Mouse (Mus musculus) ovary, adult 18-20 months (tissue): Measurements from ENCODE around the gene Creb3l2.

Experiments used
- DNase-seq: peaks from one replicate; pipeline ENCODE4 v3.0.0; 2022; ENCODE audit warnings: low spot score, mixed read lengths

Creb3l2 gene

DNA sequence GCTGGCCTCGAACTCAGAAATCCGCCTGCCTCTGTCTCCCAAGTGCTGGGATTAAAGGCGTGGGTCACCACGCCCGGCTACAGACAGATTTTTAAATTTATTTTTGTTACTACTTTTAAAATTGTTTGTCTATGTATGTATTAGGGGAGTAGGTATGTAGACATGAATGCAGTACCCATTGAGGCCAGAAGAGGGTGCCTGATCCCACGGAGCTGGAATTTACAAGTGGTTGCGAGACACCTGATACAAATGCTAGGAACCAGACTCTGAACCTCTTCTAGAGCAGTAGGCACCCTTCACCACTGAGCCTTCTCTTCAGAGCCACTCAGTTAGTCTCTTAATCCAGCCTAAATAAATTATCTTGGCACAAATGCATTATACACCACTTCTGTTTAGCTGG, 70.6 kb downstream of the Creb3l2 start:
- no peak for DNase-seq

DNA sequence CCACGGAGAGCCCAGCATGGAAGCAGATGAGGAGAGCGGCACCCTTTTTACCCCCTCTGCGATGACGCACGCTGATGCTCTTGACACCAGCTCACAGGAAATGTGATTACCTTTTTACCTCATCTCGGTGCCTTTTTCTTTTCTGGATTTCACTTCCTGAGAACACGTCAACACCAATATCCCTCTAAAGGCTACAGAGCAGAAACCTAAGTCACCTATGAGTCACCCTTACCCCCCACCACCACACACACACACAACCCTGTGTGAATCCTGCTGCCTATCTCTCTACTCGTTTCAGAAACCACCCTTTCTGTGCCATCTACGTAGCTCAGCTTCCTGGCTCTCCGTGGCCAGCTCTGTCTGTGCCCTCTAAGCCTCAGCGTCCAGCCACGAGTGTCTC, 71.4 kb downstream of the Creb3l2 start:
- no peak for DNase-seq

DNA sequence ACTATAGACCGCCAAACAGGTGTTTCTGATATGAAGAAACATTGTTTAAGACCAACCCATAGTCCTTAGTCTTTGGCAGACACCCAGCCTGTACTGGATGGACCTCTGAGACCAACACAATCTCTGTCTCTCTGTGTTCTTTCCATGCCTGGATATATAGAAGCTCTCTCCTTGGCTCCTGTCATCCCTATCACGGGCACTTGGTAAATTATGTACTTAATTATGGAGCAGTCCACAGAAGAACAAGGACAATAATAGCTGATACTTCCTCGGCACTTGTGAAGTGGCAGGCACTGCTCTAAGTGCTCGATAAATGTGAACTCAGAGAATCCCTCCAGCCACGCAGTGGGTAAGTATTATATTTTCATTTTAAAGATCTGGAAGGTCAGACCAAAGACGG, 72.2 kb downstream of the Creb3l2 start:
- DNase-seq = no peak

DNA sequence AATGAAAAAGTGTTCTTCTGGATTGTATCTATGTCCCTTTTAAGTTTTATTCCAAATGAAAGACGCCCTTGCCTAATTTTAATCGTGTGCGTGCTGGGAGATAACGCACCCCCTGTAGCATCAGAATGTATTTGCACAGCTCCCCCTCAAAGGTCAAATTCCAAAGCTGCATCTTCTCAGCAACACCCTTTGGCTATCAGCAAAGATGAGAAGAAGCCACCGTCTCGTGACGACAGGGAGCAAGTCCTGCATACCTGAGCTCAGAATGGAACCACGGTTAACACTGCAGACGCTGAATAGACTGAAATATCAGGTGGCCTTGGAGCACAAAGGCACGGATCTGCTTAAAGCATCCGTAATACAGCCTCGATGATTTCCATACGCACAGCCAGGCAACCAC, 73.7 kb downstream of the Creb3l2 start:
- DNase-seq = no peak

DNA sequence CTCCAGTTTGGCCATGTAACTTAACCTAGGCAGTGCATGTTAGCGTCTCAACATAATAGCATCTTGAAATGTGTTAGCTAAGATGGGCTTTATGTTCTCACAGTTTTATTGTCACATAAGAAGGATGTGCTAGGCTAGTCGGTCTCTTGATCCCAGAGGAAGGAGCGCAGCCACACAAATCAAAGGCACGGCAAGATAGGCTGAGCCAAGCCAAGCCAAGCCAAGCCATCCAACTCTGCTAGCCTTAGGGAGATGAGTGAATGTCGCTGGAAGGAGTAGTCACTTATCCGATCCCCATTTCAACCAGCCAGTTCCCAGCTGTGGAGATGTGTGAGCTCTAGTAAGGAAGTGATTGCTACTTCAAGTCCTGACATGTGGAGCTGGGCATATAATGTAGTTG, 75.0 kb downstream of the Creb3l2 start:
- no peak for DNase-seq

DNA sequence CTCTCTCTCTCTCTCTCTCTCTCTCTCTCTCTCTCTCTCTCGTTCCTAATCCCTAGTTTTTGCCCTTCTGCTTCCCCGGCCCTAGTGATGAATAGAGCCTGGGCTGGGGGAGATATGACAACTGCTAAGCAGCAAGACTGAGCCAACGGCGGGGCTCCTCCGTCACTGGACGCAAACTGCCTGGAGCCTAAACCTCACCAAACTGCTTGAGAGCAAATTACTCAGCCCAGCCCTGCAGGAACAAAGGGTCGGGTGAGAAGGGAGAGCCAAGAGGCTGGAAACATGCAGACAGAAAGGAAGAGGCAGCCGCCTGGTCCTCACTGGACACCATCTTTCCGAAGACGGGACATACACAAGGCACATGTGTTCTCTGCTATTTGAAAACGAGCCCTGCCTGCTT, 76.8 kb downstream of the Creb3l2 start:
- DNase-seq = no peak

DNA sequence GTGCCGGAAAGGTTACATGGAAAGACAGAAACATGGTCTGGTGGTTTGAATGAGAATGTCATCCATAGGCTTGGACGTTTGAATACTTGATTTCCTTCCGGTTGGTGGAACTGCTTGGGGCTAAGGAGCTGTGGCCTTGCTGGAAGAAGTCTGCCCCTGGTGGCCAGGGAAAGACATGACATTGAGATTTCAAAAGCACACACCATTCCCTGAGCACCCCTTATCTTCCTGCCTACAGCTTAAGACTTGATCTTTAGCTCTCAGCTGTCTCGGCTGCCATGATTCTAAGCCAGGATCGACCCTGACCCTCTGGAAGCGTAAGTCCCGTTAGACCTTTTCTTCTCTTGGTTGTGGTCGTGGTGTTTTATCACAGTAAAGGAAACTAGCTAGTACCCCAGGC, 77.6 kb downstream of the Creb3l2 start:
- no peak for DNase-seq

DNA sequence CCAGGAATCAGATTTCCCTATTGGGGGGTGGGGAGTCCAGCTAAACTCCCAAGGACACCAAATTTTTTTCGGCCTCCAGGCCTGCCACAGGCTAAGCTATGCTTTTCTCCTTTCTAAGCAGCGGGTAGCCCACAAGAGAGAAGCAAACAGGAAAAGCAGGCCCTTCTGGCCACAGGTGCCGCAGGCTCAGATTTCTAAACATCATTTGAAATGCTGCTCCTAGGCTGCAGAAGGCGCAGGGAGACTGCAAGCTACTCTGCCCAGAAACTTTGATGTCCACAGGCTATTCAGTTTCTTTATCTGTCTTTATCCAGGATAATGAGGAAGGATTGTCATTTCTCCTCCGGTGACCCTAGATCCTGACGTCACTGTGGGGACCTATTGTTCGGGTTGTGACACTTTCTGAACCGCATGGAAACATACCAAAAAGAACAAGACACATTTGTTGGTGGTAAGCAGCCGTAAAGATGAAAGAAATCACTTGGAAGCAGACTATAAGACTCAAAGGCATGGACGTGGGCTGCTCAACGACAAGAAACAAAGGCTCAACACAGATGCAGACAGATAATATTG, 81.0 kb downstream of the Creb3l2 start:
- no peak for DNase-seq

DNA sequence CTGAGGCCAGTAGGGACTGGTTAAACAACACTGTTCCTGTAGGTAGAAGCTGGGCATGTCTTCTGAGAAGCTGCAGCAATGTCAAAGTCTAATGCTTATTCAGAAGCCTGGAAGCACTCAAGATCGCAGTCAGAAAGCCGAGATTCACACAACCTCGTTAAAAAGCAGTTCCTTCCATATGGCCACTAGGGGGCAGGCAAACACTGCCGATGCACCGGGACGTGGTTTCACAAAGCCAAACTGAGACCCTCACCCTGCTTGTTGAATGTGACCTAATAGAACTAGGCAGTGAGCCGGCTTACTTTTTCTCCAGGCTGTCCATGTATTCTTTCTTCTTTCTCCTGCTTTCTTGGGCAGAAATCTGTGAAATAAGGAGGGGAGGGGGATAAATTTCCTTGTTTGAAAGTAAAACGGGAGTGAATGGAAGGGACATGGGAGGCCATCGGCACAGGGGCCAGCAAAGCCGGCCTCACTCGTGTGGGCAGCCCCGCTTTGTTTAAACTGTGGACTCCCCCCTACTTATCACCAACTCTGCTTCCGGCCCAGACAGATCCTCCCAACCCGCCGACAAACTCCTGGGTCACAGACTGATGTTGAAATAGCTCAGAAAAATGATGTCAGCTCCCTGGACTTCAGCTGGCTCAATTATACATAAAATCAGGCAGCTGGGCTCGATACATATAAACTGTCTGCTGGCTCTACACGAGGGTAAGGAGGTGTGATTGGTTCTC, 87.3 kb downstream of the Creb3l2 start:
- DNase-seq = peak; percentile 29

DNA sequence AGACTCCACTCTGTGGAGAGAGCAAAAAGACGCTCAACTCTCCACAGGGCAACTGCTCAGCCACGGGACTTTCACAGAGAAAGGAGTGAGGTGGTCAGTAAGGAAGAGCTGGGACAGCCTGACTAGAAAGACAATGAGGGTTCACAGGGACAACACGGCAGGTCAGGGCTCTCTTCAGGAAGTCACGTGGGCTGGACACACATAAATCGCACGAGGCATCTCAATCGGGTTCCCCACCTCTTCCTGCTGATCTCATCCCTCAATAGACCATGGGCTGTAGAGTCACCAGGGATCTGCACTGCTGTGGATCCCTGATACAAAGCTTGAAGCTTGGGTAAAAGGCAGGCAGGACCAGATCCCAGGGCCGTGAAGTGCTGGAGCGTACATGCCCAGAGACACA, 88.3 kb downstream of the Creb3l2 start:
- DNase-seq = no peak

DNA sequence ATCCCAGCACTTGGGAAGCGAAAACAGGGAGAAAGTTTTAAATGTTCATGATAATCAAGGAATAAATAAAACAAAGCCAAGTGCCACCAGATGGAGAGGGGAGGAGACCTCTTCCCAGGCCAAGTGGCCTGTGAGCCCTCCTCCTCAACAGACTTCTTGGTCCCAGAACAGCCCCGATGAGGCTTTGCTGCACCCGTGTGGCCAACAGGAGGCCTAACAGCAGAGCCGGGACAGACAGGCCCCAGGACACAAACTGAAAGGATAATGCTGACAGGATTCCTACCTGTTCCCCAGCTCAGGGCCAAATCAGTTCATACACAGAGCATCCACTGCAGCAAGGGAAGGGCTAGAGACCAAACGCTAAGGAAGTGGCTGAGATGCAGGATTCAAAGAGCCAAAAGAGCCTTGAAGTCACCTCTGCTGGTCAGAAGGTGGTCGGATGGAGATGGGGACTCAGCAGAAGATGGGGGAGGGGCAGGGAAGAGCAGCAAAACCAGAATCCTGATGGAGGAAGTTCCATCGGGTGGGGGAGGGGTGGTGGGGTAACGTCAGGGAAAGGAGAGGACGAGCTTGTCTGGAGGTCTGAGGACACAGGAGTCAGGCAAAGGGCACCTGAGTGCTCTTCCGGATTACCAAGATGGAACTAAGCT, 90.1 kb downstream of the Creb3l2 start:
- DNase-seq = no peak

DNA sequence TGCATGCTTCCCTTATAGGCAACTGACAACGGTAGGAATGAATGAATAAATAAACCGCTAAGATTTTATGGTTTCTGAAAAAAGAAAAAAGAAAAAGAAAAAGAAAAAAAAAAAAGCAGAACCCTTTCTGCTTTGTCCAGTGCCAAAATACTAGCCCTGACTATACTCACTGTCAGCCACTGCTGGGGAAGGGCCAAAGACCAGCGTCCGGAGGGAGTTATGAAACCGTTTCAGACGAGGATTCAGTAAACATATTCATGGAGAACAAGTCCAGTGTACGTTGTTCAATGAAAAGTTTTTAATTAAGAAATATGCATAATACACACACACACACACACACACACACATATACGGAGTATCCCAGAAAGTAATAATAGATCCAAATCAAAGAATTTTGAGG, 91.6 kb downstream of the Creb3l2 start:
- DNase-seq = no peak

DNA sequence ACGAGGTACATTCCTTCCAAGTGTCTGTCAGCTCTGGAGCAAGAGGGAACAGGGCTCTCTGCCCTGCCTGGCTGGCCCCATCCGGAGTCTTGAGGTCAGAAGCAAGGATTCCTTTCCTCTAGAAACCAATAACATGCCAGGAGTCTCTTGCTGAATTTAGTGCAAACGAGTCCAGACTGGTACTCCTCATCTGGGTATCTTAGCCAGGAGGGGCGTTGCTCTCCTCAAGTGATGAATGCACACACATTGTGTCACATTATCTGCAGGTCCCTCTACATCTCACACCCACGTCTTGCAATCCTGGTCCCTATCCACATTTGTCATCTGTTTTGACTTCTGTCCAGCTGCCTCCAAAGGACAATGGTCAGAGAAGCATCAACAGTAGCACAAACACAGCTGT, 94.3 kb downstream of the Creb3l2 start:
- DNase-seq = no peak

DNA sequence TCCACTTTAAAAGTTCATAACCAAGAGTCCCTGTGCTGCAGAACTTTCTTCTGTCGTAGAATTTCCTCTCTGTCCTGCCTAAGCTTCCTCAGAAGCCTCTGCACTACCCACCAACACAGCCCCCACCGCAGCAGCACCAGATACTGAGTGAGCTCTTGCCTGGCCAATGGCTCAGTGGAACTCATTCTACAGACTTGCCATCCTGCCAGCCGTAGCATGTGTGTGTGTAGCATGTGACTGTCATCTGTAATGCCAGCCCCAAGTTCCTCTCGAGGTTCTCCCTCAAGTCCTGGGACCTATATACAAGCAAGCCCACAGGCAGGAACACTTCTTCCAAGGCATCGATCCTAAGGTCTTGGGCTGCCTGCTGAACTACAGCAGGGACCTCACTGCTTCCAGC, 103.9 kb downstream of the Creb3l2 start:
- no peak for DNase-seq

DNA sequence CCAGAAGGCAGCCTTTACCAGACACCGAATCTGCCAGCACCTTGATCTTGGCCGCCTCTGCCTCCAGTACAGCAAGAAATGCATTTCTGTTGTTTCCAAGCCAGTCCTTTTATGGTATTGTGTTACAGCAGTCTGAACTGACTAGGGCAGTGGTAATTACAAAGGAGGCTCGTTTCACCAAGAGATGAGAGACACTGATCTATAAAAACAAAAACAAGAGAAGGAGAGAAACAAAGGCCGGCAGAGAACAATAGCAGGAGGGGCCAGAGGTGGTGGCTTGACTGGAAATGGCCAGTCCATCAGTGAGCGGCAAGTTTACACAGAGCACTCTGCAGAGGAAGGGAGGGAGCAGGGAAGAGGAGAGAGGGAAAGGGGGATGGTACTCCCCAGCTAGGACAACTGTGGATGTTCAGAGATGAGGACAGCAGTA, 105.1 kb downstream of the Creb3l2 start:
- DNase-seq = no peak

DNA sequence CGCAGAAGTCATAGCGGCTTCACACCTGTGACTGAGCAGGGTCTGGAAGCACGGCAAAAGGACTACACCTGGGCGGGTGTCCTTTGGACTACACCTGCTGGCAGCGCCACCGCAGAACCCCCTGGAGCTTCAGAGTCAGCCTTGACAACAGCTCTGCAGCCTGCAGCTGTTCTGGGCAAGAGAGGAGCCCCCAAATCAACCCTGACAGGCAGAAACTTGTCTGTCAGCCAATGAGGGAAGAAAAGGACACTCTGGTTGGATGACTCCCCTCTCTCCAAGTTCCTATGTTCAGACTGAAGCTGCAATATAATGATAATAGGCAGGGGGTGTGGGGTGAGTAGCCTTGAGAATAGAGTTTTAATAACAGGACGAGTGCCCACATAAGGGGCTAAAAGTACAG, 105.6 kb downstream of the Creb3l2 start:
- DNase-seq = no peak

DNA sequence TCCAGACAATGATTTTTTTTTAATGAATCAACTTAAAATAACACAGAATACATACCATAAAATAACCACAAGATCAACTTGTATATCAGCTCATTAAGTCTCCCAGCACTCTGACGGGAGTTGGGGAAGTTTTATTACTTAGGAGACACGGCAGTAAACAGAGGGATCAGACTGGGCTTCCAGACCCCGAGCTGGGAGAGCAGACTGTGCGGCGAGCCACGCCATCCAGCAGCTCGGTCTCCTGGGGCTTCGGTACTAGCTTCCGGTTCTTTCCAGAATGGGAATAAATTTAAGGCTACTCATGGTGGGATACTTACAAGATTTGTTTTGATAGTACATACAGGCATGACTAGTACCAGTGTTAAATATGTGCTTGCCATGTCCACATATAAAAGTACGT, 109.1 kb downstream of the Creb3l2 start:
- DNase-seq = no peak

DNA sequence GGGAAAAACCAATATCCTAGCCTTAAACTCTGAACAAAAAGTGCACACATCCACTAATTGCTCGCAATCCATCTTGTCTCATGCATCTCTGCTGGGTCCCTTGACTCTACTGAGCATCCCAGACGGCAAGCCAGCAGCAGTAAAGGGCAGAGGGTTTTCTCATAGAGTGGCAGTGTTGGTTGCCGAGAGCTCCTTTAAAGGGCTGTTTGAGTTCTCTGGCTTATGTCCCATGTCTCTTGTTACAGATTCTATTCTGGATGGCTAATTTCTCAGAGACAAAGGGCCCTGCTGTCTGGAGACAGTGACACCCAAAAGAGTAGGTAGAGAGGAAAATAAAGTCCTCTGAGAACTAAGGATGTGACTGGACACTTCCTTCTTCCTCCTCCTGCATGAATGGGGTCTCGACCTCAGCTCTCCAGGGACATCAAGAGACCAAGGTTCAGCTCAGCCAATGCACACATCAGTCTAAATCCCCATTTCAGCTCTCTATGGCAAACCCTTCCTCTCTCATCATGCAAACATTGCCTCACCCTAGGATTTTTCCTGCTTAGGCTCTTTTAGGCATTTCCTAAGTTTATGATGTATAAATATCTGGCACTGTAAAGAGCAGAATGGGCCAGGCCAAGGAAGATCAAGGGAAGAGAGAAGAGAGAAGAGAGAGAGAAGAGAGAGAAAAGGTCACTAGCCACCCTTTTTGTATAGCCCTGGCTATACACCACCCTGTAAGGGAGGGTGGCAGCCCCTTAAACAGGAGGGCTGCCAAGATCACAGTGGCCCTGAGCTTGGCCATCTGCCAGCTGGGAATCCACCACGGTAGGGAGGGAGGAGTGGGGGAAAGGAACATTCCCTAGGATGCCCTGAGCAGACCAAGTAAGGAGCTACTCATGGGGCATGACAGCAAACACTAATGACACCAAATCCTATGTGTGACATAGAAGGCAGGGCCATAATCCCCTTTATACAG, 111.8 kb downstream of the Creb3l2 start:
- no peak for DNase-seq

DNA sequence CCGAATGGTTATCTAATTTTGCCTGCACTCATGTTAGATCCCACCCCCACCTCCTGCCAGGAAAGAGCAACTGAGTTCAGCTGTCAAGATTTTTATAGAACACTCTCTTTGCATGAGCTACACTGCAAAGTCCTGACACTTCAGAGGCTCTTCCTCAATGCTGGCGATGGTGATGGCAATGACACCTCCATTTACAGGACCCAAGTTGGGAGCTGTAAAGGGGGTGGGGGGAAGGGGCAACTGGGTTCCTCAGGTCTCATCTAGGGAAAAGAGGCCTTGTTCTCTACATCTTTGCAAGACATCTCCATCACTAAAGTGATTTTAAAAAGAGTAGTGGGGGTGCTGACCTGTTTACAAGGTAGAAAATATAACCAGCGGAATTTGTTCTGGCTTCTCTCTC, 112.6 kb downstream of the Creb3l2 start:
- no peak for DNase-seq

DNA sequence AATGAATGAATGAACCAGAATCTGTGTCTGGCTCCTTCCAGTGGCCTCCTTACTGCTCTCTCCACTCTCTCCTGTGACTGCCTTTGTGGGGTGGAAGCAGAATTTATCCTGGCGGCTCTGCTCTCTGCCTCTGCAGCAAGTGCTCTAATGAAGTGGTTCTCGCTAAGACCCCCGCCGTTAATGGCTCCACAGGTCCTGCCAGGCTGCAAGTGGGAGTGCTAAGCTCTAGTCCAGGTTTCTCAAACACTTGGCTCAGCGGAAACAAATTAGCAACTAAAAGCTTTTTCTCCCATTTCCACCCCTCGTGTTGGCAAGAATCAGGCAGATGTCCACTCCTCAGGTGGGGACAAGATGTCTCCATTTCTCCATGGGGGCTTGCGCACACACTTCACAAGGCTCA, 113.3 kb downstream of the Creb3l2 start:
- DNase-seq = no peak

DNA sequence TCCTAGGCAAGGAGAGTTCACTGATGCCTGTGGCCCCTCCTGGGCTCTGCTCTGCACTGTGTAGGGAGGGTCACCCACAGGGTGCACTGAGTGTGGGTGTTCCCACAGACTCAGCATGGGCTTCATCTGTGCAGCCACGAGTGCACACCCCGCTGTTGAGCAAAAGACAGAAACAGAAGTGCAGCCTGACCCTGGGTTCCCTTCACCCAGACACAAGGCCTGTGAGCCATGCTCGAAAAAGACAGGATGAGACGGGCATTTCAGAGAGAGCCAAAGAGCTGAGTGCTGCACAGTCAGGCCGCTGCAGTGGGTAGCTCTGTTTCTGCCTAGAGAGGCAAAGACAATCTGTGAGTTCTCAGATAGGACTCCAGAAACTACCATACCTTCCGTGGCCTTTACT, 114.4 kb downstream of the Creb3l2 start:
- DNase-seq = no peak

DNA sequence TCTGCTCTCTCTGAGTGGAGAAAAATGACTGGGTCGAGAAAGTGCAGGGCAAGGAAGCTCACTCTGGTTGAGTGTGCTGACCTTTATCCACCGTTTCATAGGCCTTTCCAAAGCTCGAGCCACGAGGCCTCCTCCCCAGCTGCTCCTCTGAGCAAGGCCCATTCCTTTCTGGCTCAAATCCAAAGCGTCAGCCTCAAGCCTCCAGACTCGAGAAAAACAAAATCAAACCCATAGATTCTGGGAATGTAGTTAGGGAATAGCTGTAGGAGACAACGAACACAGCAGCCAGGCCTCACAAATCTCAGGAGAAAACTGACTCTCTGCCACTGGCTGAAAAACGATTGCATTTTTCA, 115.4 kb downstream of the Creb3l2 start:
- DNase-seq = no peak
